Mouse (Mus musculus): Measurements from ENCODE around the gene Gm49027. TPM values are rescaled to one million over a fixed set of nuclear protein-coding genes. Genes with fewer than 3 reads are reported as not detected.

Gm49027 gene
- polyA plus RNA-seq, 1 experiment from 2014 or later: 8.7 TPM

DNA sequence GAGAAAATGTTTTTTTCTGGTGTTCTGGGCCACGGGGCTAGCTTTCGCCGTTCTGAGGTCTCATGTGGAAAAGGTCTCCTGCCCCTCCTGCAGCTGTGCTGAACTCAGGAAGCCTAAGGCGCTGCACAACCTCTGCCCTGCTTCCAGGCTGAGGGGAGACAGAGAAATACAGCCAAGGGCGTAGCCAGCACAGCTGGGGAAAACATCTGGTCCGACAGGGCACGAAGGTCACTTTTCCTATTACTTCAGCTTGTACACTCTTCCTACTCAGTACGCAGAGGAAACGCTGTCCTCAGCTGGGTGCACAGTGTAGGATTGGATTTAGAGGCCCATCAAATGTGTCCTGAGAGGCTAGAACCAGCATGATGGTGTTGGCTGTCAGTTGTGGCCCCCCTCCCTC lies 35.4 kb downstream of the Gm49027 start:
- no peak overlapping the region for H3K4me2 ChIP-seq (replicated peaks; ENCODE audit: low read depth, low read length)
- ATAC-seq (ENCODE audit: insufficient number of reproducible peaks, insufficient read depth, low FRiP score, low read depth): no peak
- no peak overlapping the region for H3K9ac ChIP-seq (replicated peaks; ENCODE audit: low read depth, low read length)
- no peak overlapping the region for H3K4me3 ChIP-seq (ENCODE audit: low read depth, low read length)
- H3K9me3 ChIP-seq (ENCODE audit: control insufficient read depth, low read depth, low read length): no peaks in the 10 kb centered on the region
- 52% methylated on average over 9 of the region's 9 CpGs for WGBS
- H3K27me3 ChIP-seq (ENCODE audit: control insufficient read depth, insufficient read depth, low read length): no peaks in the 10 kb centered on the region
- H3K36me3 ChIP-seq (ENCODE audit: control insufficient read depth, insufficient read depth, low read length): no peaks in the 10 kb centered on the region
- H3K27ac ChIP-seq (ENCODE audit: low read length): no peak overlapping the region
- H3K4me1 ChIP-seq (ENCODE audit: control insufficient read depth, insufficient read depth, low read length): peaks cover 9% of the 10 kb centered on the region

DNA sequence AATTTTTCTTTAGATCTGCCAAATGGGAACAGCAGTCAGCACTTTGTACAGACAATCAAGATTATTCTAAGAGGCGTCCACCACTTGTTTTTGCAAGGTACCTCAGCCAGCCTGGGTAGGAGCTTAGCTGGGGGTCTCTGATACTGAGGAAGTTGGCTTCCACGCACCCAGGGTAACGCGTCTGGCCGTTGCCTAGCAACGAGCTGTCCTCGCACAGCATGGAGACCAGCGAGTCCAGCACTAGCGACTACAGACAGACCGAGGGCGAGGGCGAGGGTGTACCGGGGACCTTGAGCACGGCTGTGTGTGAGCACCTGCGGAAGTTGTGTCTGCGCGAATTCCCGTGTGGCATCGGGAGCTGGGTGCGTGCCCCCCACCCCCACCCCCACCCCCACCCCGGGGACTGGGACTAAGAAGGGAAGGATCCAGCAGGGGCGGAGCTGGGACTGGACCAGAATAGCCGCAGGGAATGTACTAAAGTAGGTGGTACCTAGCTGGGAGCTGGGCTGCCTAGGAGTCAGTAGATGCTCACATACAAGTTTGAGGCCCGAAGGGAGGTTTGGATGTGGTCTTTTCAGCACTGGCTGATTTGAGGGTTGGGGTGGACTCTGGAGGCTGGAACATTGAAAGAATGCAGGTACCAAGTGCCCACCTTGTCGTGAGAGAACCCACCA lies 36.0 kb downstream of the Gm49027 start, which contains the start of the genes Lrrc43 and Il31:
TSS of gene Lrrc43 (plus strand) at position 194 of the 674 bp plus-strand sequence.
TSS of gene Il31 (minus strand) at position 378 of the 674 bp plus-strand sequence.
- WGBS: 10% methylated on average over 25 of the region's 25 CpGs
- ATAC-seq (ENCODE audit: insufficient number of reproducible peaks, insufficient read depth, low FRiP score, low read depth): no peak; the same call in 1 of the 2 replicates
- H3K36me3 ChIP-seq (ENCODE audit: control insufficient read depth, insufficient read depth, low read length): no peaks in the 10 kb centered on the region

GRCm38 (mm10) chr5:123487659-123488395 lies 37.5 kb downstream of the Gm49027 start:
- H3K4me2 ChIP-seq (replicated peaks; ENCODE audit: low read depth, low read length): no peak overlapping the region
- no peaks in the 10 kb centered on the region for H3K9me3 ChIP-seq (ENCODE audit: control insufficient read depth, low read depth, low read length)
- H3K36me3 ChIP-seq (ENCODE audit: control insufficient read depth, insufficient read depth, low read length): no peaks in the 10 kb centered on the region
- no peak for ATAC-seq (ENCODE audit: insufficient number of reproducible peaks, insufficient read depth, low FRiP score, low read depth)
- H3K4me3 ChIP-seq (ENCODE audit: low read depth, low read length): no peak overlapping the region
- H3K9ac ChIP-seq (replicated peaks; ENCODE audit: low read depth, low read length): no peak overlapping the region
- 79% methylated on average over 11 of the region's 11 CpGs for WGBS
- H3K4me1 ChIP-seq (ENCODE audit: control insufficient read depth, insufficient read depth, low read length): peaks cover 9% of the 10 kb centered on the region
- H3K27me3 ChIP-seq (ENCODE audit: control insufficient read depth, insufficient read depth, low read length): no peaks in the 10 kb centered on the region
- no peak overlapping the region for H3K27ac ChIP-seq (ENCODE audit: low read length)

More for the DNA sequence above, 36.0 kb downstream of the Gm49027 start, which contains the start of the genes Lrrc43 and Il31:
- Histone ChIP-seq H3K27me3 (ENCODE audit: control insufficient read depth, insufficient read depth, low read length) (no peaks in the 10 kb centered on the region), H3K4me2 (replicated peaks; ENCODE audit: low read depth, low read length) (peak within 1 kb of the TSS; percentile 35), H3K4me1 (ENCODE audit: control insufficient read depth, insufficient read depth, low read length) (peaks cover 9% of the 10 kb centered on the region), H3K27ac (ENCODE audit: low read length) (no peak within 1 kb of the TSS), H3K9ac (replicated peaks; ENCODE audit: low read depth, low read length) (no peak within 1 kb of the TSS), H3K4me3 (ENCODE audit: low read depth, low read length) (no peak within 1 kb of the TSS), H3K9me3 (ENCODE audit: control insufficient read depth, low read depth, low read length) (no peaks in the 10 kb centered on the region)

DNA sequence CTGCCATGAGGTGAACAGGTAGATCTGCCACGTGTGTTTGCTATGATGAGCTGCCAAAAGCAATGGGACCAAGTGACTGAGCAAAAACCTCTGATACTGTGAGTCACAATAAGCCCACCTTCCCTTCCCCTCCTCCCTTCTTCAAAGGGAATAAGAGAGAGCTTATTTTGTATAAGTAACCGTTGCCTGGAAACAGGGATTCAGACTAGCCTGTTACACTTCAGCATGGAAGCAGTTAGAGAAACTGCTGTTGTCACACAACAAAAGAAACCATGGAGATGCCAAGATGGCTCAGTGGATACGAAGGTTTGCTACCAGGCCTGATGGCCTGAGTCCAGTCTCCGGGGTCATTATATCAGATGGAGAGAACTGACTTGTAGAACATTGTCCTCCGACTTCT lies 51.5 kb downstream of the Gm49027 start:
- no peak for ATAC-seq (ENCODE audit: insufficient number of reproducible peaks, insufficient read depth, low FRiP score, low read depth)
- no peak overlapping the region for H3K4me2 ChIP-seq (replicated peaks; ENCODE audit: low read depth, low read length)
- no peaks in the 10 kb centered on the region for H3K27me3 ChIP-seq (ENCODE audit: control insufficient read depth, insufficient read depth, low read length)
- no peaks in the 10 kb centered on the region for H3K9me3 ChIP-seq (ENCODE audit: control insufficient read depth, low read depth, low read length)
- no peak overlapping the region for H3K4me3 ChIP-seq (ENCODE audit: low read depth, low read length)
- peaks cover 3% of the 10 kb centered on the region for H3K4me1 ChIP-seq (ENCODE audit: control insufficient read depth, insufficient read depth, low read length)
- WGBS: 78% methylated on average over 5 of the region's 5 CpGs
- H3K27ac ChIP-seq (ENCODE audit: low read length): no peak overlapping the region
- no peak overlapping the region for H3K9ac ChIP-seq (replicated peaks; ENCODE audit: low read depth, low read length)
- no peaks in the 10 kb centered on the region for H3K36me3 ChIP-seq (ENCODE audit: control insufficient read depth, insufficient read depth, low read length)

DNA sequence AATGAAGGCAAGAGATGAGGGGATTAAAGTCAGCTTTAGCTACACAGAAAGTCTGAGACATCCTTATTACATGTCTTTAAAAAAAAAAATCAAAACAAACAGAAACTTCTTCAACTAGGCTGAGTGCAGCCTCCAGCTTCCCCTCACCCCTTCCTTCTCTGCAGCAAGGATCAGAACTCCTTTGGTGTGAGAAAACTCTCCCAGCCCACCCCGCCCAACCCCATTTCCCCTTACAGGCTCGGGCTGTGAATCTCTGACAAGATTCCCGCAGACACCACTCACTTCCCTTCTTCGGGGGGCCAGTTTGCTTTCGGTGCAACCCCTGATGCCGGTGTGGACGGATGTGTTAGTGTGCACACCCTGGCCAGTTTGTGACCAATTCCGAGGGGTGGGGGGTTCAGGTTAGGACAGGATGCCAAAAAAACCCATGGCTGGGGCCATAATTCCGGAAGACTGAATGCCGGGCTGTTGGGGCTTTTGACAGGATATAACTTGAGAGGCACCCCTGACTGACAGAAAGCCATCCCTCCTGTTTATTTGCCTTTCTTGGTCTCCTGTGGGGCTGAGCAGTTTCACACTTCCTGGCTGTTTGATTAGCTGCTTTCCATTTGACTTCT lies 54.4 kb downstream of the Gm49027 start:
- peaks cover 3% of the 10 kb centered on the region for H3K4me1 ChIP-seq (ENCODE audit: control insufficient read depth, insufficient read depth, low read length)
- no peak overlapping the region for H3K4me3 ChIP-seq (ENCODE audit: low read depth, low read length)
- H3K9ac ChIP-seq (replicated peaks; ENCODE audit: low read depth, low read length): no peak overlapping the region

DNA sequence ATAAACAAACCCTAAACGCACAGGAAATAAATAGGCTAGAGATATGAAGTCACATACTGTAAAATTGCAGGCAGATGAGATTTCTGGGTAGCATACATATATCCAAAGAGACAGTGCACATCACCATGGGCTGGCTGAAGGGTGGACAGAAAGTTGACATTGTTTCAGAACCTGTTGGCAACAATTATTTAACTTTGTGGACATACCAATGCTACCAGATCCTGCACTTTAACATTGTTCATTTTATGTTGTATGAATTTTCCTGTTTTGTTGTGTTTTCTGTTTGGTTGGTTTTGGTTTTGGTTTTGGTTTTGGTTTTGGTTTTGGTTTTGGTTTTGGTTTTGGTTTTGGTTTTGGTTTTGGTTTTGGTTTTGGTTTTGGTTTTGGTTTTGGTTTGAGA lies 60.6 kb downstream of the Gm49027 start:
- 86% methylated on average over 1 of the region's 1 CpGs for WGBS
- H3K4me1 ChIP-seq (ENCODE audit: control insufficient read depth, insufficient read depth, low read length): no peaks in the 10 kb centered on the region
- no peaks in the 10 kb centered on the region for H3K36me3 ChIP-seq (ENCODE audit: control insufficient read depth, insufficient read depth, low read length)
- no peak overlapping the region for H3K4me2 ChIP-seq (replicated peaks; ENCODE audit: low read depth, low read length)
- no peaks in the 10 kb centered on the region for H3K27me3 ChIP-seq (ENCODE audit: control insufficient read depth, insufficient read depth, low read length)
- H3K27ac ChIP-seq (ENCODE audit: low read length): no peak overlapping the region
- no peak overlapping the region for H3K9ac ChIP-seq (replicated peaks; ENCODE audit: low read depth, low read length)
- no peaks in the 10 kb centered on the region for H3K9me3 ChIP-seq (ENCODE audit: control insufficient read depth, low read depth, low read length)
- ATAC-seq (ENCODE audit: insufficient number of reproducible peaks, insufficient read depth, low FRiP score, low read depth): no peak
- H3K4me3 ChIP-seq (ENCODE audit: low read depth, low read length): no peak overlapping the region

More for the DNA sequence above, 54.4 kb downstream of the Gm49027 start:
- no peaks in the 10 kb centered on the region for H3K27me3 ChIP-seq (ENCODE audit: control insufficient read depth, insufficient read depth, low read length)
- H3K9me3 ChIP-seq (ENCODE audit: control insufficient read depth, low read depth, low read length): no peaks in the 10 kb centered on the region
- H3K4me2 ChIP-seq (replicated peaks; ENCODE audit: low read depth, low read length): peak overlapping the region; percentile 35
- no peak overlapping the region for H3K27ac ChIP-seq (ENCODE audit: low read length)
- no peaks in the 10 kb centered on the region for H3K36me3 ChIP-seq (ENCODE audit: control insufficient read depth, insufficient read depth, low read length)
- 9% methylated on average over 10 of the region's 10 CpGs for WGBS
- ATAC-seq (ENCODE audit: insufficient number of reproducible peaks, insufficient read depth, low FRiP score, low read depth): no peak

Small RNAs within 50 kb of the gene (microRNA-seq; reads per million reads assigned to microRNA genes)
- 1.6 reads per million for gene Mir7647

Other genes starting within 250 kb of the Gm49027 start
- 27.6 and 30.1 TPM in 2 replicates for gene Bcl7a, start 181.7 kb downstream of the Gm49027 start, polyA plus RNA-seq (2014; fragmentation: Nextera tagmentation; extraction: Ambion mirVana)
- 26.5 and 27.6 TPM in 2 replicates for gene Mlxip, start 130.7 kb downstream of the Gm49027 start, polyA plus RNA-seq (2014; fragmentation: Nextera tagmentation; extraction: Ambion mirVana)
- gene Lrrc43, start 36.2 kb downstream of the Gm49027 start, polyA plus RNA-seq (2014; fragmentation: Nextera tagmentation; extraction: Ambion mirVana): not detected in 2 replicates
- gene Il31, start 36.0 kb downstream of the Gm49027 start, polyA plus RNA-seq (2014; fragmentation: Nextera tagmentation; extraction: Ambion mirVana): not detected in 2 replicates
- 0.25 TPM in 1 of 2 replicates, not detected in the other for gene B3gnt4, start 15.0 kb downstream of the Gm49027 start, polyA plus RNA-seq (2014; fragmentation: Nextera tagmentation; extraction: Ambion mirVana)
- gene Diablo, start 1.3 kb downstream of the Gm49027 start, polyA plus RNA-seq (2014; fragmentation: Nextera tagmentation; extraction: Ambion mirVana): 109 and 113 TPM in 2 replicates
- 25.4 and 27.2 TPM in 2 replicates for gene Vps33a, start 47.5 kb upstream of the Gm49027 start, polyA plus RNA-seq (2014; fragmentation: Nextera tagmentation; extraction: Ambion mirVana)
- 39.5 and 40.5 TPM in 2 replicates for gene Clip1, start 159.1 kb upstream of the Gm49027 start, polyA plus RNA-seq (2014; fragmentation: Nextera tagmentation; extraction: Ambion mirVana)
- 84.6 and 97.5 TPM in 2 replicates for gene Zcchc8, start 195.6 kb upstream of the Gm49027 start, polyA plus RNA-seq (2014; fragmentation: Nextera tagmentation; extraction: Ambion mirVana)
- gene Rsrc2, start 223.9 kb upstream of the Gm49027 start, polyA plus RNA-seq (2014; fragmentation: Nextera tagmentation; extraction: Ambion mirVana): 139 and 142 TPM in 2 replicates
- gene Kntc1, start 224.2 kb upstream of the Gm49027 start, polyA plus RNA-seq (2014; fragmentation: Nextera tagmentation; extraction: Ambion mirVana): 33.9 and 35.7 TPM in 2 replicates